Mouse (Mus musculus): ENCODE measurements at regions not wholly inside any gene's neighbourhood (a gene's known extent, or its start where the extent isn't known, plus 50 kb on each side); places are given as distances from the start of the nearest gene placed in this dataset.
A peak's percentile ranks its signal among the peaks of the same experiment; 100 is the strongest.

- no peak for DNase-seq
Observed at GRCm38 (mm10) chr7:129049726-129050125, 207.1 kb upstream of the Plpp4 start.

GRCm38 (mm10) chr7:129050675-129051074 is 206.2 kb upstream of the Plpp4 start:
- DNase-seq, result no peak

- DNase-seq, result no peak
Observed at GRCm38 (mm10) chr7:129066891-129067290, 189.9 kb upstream of the Plpp4 start.

- DNase-seq, result no peak
Observed at GRCm38 (mm10) chr7:129068137-129068536, 188.7 kb upstream of the Plpp4 start.

GRCm38 (mm10) chr7:129079786-129080185 is 177.0 kb upstream of the Plpp4 start:
- DNase-seq, result no peak

GRCm38 (mm10) chr7:129091441-129091840 is 165.4 kb upstream of the Plpp4 start:
- DNase-seq, result no peak

GRCm38 (mm10) chr7:129096374-129097069 is 160.3 kb upstream of the Plpp4 start:
- no peak for DNase-seq

GRCm38 (mm10) chr7:129102437-129102836 is 154.4 kb upstream of the Plpp4 start:
- no peak for DNase-seq

GRCm38 (mm10) chr7:129134176-129134575 is 122.7 kb upstream of the Plpp4 start:
- no peak for DNase-seq

- no peak for DNase-seq
Observed at GRCm38 (mm10) chr7:129134661-129135215, 122.1 kb upstream of the Plpp4 start.

- no peak for DNase-seq
Observed at GRCm38 (mm10) chr7:129137303-129137990, 119.4 kb upstream of the Plpp4 start.

GRCm38 (mm10) chr7:129141942-129142598 is 114.8 kb upstream of the Plpp4 start:
- DNase-seq, result no peak

- peak; percentile 2 for DNase-seq
Observed at GRCm38 (mm10) chr7:129142599-129142949, 114.3 kb upstream of the Plpp4 start.

- no peak for DNase-seq
Observed at GRCm38 (mm10) chr7:129155577-129155976, 101.3 kb upstream of the Plpp4 start.

- DNase-seq, result no peak
Observed at GRCm38 (mm10) chr7:129169971-129170370, 86.9 kb upstream of the Plpp4 start.

- no peak for DNase-seq
Observed at GRCm38 (mm10) chr7:129190933-129191332, 65.9 kb upstream of the Plpp4 start.

GRCm38 (mm10) chr7:129207029-129207428 is 49.8 kb upstream of the Plpp4 start:
- no peak for DNase-seq
